Mouse (Mus musculus) brain, embryonic 14.5 days (tissue): ENCODE measurements at regions not wholly inside any gene's neighbourhood (a gene's known extent, or its start where the extent isn't known, plus 50 kb on each side); places are given as distances from the start of the nearest gene placed in this dataset.

Source experiments
- CTCF ChIP-seq: fragments of 200-500 bp; IDR thresholded peaks from 2 replicates; pipeline ENCODE4 v1.5.1; 2012; ENCODE audit warnings: inconsistent platforms, mild to moderate bottlenecking, moderate library complexity, borderline replicate concordance; ENCODE audit not compliant: insufficient read depth, insufficient read length; ENCODE audit errors: extremely low read depth
- POLR2A ChIP-seq: fragments of 200-500 bp; IDR thresholded peaks from 2 replicates; pipeline ENCODE4 v1.6.1; 2012; ENCODE audit warnings: mild to moderate bottlenecking, inconsistent platforms, borderline replicate concordance; ENCODE audit not compliant: poor library complexity, insufficient read depth, insufficient read length, severe bottlenecking; ENCODE audit errors: extremely low read depth

DNA sequence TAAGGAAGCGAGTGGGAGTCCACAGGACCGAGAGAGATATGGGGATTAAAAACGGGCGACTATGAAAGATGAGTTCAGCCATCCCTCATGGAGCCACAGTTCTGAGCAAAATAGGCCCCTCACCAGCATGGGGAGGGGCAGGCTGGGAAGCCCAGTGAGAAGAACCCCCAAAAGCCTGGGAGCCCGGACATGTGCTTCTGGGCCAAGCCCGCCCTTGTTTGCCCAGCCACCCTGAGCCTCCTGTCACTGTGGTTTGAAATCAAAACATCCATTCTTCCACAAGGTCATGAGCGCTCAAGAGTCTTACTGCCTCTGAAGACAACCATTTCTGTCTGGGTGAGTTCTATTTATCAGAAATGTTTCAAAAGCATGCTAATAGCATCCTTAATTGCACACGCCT is 105.0 kb upstream of the Bcl6 start:
- TF ChIP-seq CTCF (no peak), POLR2A (no peak)
